Mouse (Mus musculus) stomach, postnatal 0 days (tissue): Measurements from ENCODE around the gene Rbm28.

Source experiments
- CTCF ChIP-seq: IDR thresholded peaks from 2 replicates; pipeline ENCODE4 v1.5.1; 2016; ENCODE audit warnings: antibody characterized with exemption, low read depth, mild to moderate bottlenecking, moderate library complexity
- EP300 ChIP-seq: optimal IDR thresholded peaks from 2 replicates; pipeline ENCODE3; 2016; ENCODE audit warnings: antibody characterized with exemption

DNA sequence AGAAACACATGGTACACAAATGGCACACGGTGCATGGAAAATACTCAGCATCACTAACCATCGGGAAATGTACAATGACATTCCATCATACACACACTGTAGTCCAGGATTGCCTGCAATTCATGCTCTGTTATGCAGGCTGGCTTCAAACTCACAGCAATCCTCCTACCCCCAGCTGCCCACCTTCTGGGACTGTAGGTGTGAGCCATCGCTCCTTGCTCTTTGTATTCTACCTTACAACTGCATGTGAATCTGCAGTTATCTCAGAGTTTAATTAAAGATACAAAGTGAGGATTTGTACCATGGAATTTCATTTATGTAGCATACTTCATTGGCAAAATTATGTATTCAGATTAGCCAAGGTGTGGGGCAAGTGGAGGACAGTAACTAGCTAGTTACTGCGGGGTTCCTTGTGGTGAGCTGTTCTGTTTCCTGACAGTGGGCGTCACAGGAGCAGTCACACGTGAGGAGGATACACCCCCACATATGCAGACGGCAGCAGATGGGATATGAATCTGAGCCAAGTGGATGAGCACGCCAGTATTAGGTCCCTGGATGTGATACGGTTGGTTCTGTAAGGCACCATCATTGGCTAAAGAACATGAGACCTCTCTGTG lies 63.5 kb downstream of the Rbm28 start:
- TF ChIP-seq CTCF = no peak
- no peak for TF ChIP-seq EP300
